Mouse (Mus musculus) testis, adult 2 months (tissue): ENCODE data around the gene Caln1. TPM values are rescaled to one million over a fixed set of nuclear protein-coding genes. Genes with fewer than 3 reads are reported as not detected.

ENCODE experiments used
- H3K27ac ChIP-seq: fragments of 200-500 bp; 2 replicates; pipeline ENCODE4 v1.5.1; 2012; ENCODE audit warnings: low read depth, low read length; ENCODE audit not compliant: control insufficient read depth, insufficient read depth
- H3K27me3 ChIP-seq: fragments of 200-500 bp; 2 replicates; pipeline ENCODE4 v1.6.1; 2012; ENCODE audit warnings: mild to moderate bottlenecking, low read length, moderate library complexity; ENCODE audit not compliant: control insufficient read depth, insufficient read depth
- H3K36me3 ChIP-seq: fragments of 200-500 bp; 2 replicates; pipeline ENCODE4 v1.6.1; 2012; ENCODE audit warnings: mild to moderate bottlenecking, low read length; ENCODE audit not compliant: control insufficient read depth, insufficient read depth
- H3K4me1 ChIP-seq: fragments of 200-500 bp; 2 replicates; pipeline ENCODE4 v1.6.1; 2012; ENCODE audit warnings: low read length; ENCODE audit not compliant: control insufficient read depth, insufficient read depth
- H3K4me3 ChIP-seq: fragments of 200-500 bp; 2 replicates; pipeline ENCODE4 v1.5.1; 2012; ENCODE audit warnings: low read depth, mild to moderate bottlenecking, low read length, moderate library complexity, mixed read lengths; ENCODE audit not compliant: control insufficient read depth
- CTCF ChIP-seq: fragments of 200-500 bp; IDR thresholded peaks from 2 replicates; pipeline ENCODE4 v1.5.1; 2012; ENCODE audit warnings: low read depth, mild to moderate bottlenecking, inconsistent platforms, low read length, moderate library complexity; ENCODE audit not compliant: control insufficient read depth, insufficient read depth, insufficient replicate concordance
- POLR2A ChIP-seq: fragments of 200-500 bp; IDR thresholded peaks from 2 replicates; pipeline ENCODE4 v1.6.1; 2012; ENCODE audit warnings: low read depth, mild to moderate bottlenecking, inconsistent platforms, low read length, moderate library complexity; ENCODE audit not compliant: control insufficient read depth
- polyA plus RNA-seq: library from polyadenylated mRNA; depleted of rRNA; stranded (reverse); fragments of >200 nt; gene quantifications from 2 replicates; pipeline ENCODE4 v1.2.3, GENCODE M21; 2012

The Caln1 gene
- polyA plus RNA-seq, 1 experiment, result 1.3 TPM

GRCm38 (mm10) chr5:130394386-130394785 lies 25.1 kb downstream of the Caln1 start:
- no peaks in the 10 kb centered on the region for H3K36me3 ChIP-seq
- H3K4me3 ChIP-seq, result no peak overlapping the region
- TF ChIP-seq CTCF (no peak), POLR2A (no peak)
- no peaks in the 10 kb centered on the region for H3K4me1 ChIP-seq
- no peaks in the 10 kb centered on the region for H3K27me3 ChIP-seq
- H3K27ac ChIP-seq, result no peak overlapping the region

GRCm38 (mm10) chr5:130395142-130395541 lies 25.9 kb downstream of the Caln1 start:
- Histone ChIP-seq H3K36me3 (no peaks in the 10 kb centered on the region), H3K4me3 (no peak overlapping the region), H3K27ac (no peak overlapping the region), H3K4me1 (no peaks in the 10 kb centered on the region), H3K27me3 (no peaks in the 10 kb centered on the region)
- TF ChIP-seq POLR2A (no peak), CTCF (no peak)

- Histone ChIP-seq H3K27ac (no peak overlapping the region), H3K27me3 (no peaks in the 10 kb centered on the region), H3K4me1 (no peaks in the 10 kb centered on the region), H3K36me3 (no peaks in the 10 kb centered on the region), H3K4me3 (no peak overlapping the region)
- TF ChIP-seq POLR2A, result no peak
- no peak for TF ChIP-seq CTCF
These were observed 31.1 kb downstream of the Caln1 start for GRCm38 (mm10) chr5:130400136-130400917.

- Histone ChIP-seq H3K27ac (no peak overlapping the region), H3K27me3 (no peaks in the 10 kb centered on the region)
- TF ChIP-seq CTCF (peak; percentile 99), POLR2A (no peak)
These were observed 35.9 kb downstream of the Caln1 start for GRCm38 (mm10) chr5:130405201-130405600.

GRCm38 (mm10) chr5:130409706-130410105 lies 40.5 kb downstream of the Caln1 start:
- Histone ChIP-seq H3K36me3 (no peaks in the 10 kb centered on the region), H3K27me3 (no peaks in the 10 kb centered on the region), H3K4me3 (peak overlapping the region; percentile 72), H3K27ac (no peak overlapping the region), H3K4me1 (peaks cover 2% of the 10 kb centered on the region; the same call in 1 of the 2 replicates)
- no peak for TF ChIP-seq POLR2A
- no peak for TF ChIP-seq CTCF

More at GRCm38 (mm10) chr5:130405201-130405600, 35.9 kb downstream of the Caln1 start:
- H3K4me1 ChIP-seq, result no peaks in the 10 kb centered on the region
- H3K36me3 ChIP-seq, result no peaks in the 10 kb centered on the region
- no peak overlapping the region for H3K4me3 ChIP-seq

- Histone ChIP-seq H3K27ac (no peak overlapping the region), H3K36me3 (no peaks in the 10 kb centered on the region), H3K4me3 (peak overlapping the region; percentile 5; the same call in 1 of the 2 replicates), H3K4me1 (peaks cover 2% of the 10 kb centered on the region; the same call in 1 of the 2 replicates), H3K27me3 (no peaks in the 10 kb centered on the region)
- TF ChIP-seq POLR2A (no peak), CTCF (no peak)
These were observed 42.3 kb downstream of the Caln1 start for GRCm38 (mm10) chr5:130411516-130411915.

- Histone ChIP-seq H3K27ac (no peak overlapping the region), H3K4me3 (no peak overlapping the region), H3K27me3 (no peaks in the 10 kb centered on the region), H3K4me1 (peaks cover 8% of the 10 kb centered on the region), H3K36me3 (no peaks in the 10 kb centered on the region)
- no peak for TF ChIP-seq POLR2A
These were observed 78.2 kb downstream of the Caln1 start for GRCm38 (mm10) chr5:130447438-130447837.
